Comparison of ENCODE assay signal across 8 mouse cellular contexts in genomic region chr8:111992013-111992702, GRCm38 (mm10). TPM values are rescaled to one million over a fixed set of nuclear protein-coding genes. Genes with fewer than 3 reads are reported as not detected.
DNase-seq lines count a peak whose midpoint lies in the region; ATAC-seq lines count a peak whose summit lies in the region.

Adat1 (minus strand) TSS chr8:111992302.

- peak; percentile 96 for ATAC-seq in hindbrain, embryonic 12.5 days (ENCODE audit: low FRiP score)

- 4% methylated on average over 32 of the region's 33 CpGs for WGBS in hindbrain, embryonic 12.5 days

- H3K27ac ChIP-seq in hindbrain, embryonic 12.5 days, result peak within 1 kb of the TSS; percentile 35; the same call in 1 of the 2 replicates

- no peaks in the 10 kb centered on the region for H3K9me3 ChIP-seq in hindbrain, embryonic 12.5 days (replicated peaks)

- peak; percentile 78 for DNase-seq in Muller cell, postnatal 12 days (ENCODE audit: inconsistent ontology term)
- peak; percentile 88 for DNase-seq in cerebellum, adult 9-11 months
- DNase-seq in frontal cortex, postnatal 10 days (ENCODE audit: low spot score in 2 of 2), result peak; percentile 71 to 83
- DNase-seq in layer of hippocampus, postnatal 14 days (ENCODE audit: low spot score in 2 of 2), result peak; percentile 64 to 92
- peak; percentile 88 for DNase-seq in lung, postnatal 14 days
- peak; percentile 84 for DNase-seq in retina, adult 2 months (ENCODE audit: low read depth, low spot score)
- DNase-seq in thymus, postnatal 36 days, result peak; percentile 81 to 86

- peak within 1 kb of the TSS; percentile 75 for H3K4me3 ChIP-seq in hindbrain, embryonic 12.5 days

- H3K27me3 ChIP-seq in hindbrain, embryonic 12.5 days, result no peaks in the 10 kb centered on the region

- H3K9ac ChIP-seq in hindbrain, embryonic 12.5 days, result peak within 1 kb of the TSS; percentile 87

- peaks cover 8% of the 10 kb centered on the region for H3K4me1 ChIP-seq in hindbrain, embryonic 12.5 days

- H3K4me2 ChIP-seq in hindbrain, embryonic 12.5 days (replicated peaks), result peak within 1 kb of the TSS; percentile 70

- H3K36me3 ChIP-seq in hindbrain, embryonic 12.5 days, result peaks cover 62% of the 10 kb centered on the region

RNA-seq across cellular contexts. Expression of gene Adat1, which starts in this region (rescaled TPM):
- 11.1 and 12.2 TPM in 2 replicates for polyA plus RNA-seq in hindbrain, embryonic 12.5 days (2016; fragmentation: Nextera tagmentation; extraction: Ambion mirVana)
- 1 to 10 TPM; 4.3 to 5.2 TPM for total RNA-seq in layer of hippocampus, postnatal 14 days (2021)

Comparison
In these comparisons a context has a peak if more than half of its experiments do, and no peak if none do; other contexts are left out.
1. Peak in every context shown above with its lines: DNase-seq, ATAC-seq, H3K4me3 ChIP-seq and H3K27ac ChIP-seq.